Mouse (Mus musculus) gastrocnemius, postnatal 14 days (tissue): ENCODE data around the gene Adcy4. TPM values are rescaled to one million over a fixed set of nuclear protein-coding genes. Genes with fewer than 3 reads are reported as not detected.
"Not testable (repeated sequence)": the region's sequence is repeated elsewhere in the genome, so short reads cannot be mapped to it uniquely, and the experiment has no call there.

Experiments used
- DNase-seq: peaks from one replicate; pipeline ENCODE4 v3.0.0; 2021; ENCODE audit warnings: mixed read lengths
- intact Hi-C: fragments of 180-260 bp; cut with DNase I; formaldehyde crosslinking; loops from one replicate; pipeline ENCODE4 v1.15.1; 2025; ENCODE audit warnings: low total_unique reads
- total RNA-seq, 2 experiments: library from RNA; stranded (reverse); gene quantifications; 2 replicates each; pipeline ENCODE4 v1.2.3; 2021

Adcy4 gene
- total RNA-seq, 2 experiments from 2014 or later, result 7.1 to 8.6 TPM

DNA sequence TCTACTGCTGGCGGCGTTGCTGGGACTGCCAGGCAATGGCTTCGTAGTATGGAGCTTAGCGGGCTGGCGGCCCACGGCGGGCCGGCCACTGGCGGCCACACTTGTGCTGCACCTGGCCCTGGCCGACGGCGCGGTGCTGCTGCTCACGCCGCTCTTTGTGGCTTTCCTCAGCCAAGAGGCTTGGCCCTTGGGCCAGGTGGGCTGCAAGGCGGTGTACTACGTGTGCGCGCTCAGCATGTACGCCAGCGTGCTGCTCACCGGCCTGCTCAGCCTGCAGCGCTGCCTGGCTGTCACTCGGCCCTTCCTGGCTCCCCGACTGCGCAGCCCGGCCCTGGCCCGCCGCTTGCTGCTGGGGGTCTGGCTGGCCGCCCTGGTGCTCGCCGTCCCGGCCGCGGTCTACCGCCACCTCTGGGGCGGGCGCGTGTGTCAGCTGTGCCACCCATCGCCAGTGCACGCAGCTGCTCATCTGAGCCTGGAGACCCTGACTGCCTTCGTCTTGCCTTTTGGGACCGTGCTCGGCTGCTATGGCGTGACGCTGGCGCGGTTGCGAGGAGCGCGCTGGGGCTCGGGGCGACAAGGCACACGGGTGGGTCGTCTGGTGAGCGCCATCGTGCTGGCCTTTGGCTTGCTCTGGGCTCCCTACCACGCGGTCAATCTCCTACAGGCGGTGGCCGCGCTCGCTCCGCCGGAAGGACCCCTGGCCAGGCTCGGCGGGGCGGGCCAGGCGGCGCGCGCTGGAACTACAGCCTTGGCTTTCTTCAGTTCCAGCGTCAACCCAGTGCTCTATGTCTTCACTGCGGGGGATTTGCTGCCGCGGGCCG lies 21.7 kb downstream of the Adcy4 start:
- intact Hi-C loops, result no loop called here
- peak; percentile 71 for DNase-seq

DNA sequence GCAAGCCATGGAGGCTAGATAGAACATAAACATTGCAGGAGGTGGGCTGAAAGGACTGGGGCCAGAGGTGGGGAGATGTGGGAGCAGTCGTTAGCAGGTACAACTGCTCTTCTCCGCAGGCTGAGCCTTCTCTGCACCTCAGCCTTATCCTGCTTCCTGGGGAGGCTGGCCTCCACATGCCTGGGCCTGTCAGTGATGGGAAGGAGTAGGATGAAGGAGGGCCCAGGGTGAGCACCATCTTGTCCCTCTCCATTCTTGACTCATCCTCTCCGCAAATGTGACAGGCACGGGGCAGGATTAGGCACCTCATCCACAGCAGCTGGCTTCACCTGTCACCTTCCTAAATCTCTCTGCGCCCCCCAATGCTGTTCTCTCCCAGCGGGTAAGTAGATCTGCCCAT lies 22.7 kb downstream of the Adcy4 start, which contains the start of gene Ltb4r2:
Ltb4r2 (plus strand) TSS at position 266 of the 400 bp plus-strand sequence.
- DNase-seq, result no peak
- intact Hi-C loops, result no loop called here

DNA sequence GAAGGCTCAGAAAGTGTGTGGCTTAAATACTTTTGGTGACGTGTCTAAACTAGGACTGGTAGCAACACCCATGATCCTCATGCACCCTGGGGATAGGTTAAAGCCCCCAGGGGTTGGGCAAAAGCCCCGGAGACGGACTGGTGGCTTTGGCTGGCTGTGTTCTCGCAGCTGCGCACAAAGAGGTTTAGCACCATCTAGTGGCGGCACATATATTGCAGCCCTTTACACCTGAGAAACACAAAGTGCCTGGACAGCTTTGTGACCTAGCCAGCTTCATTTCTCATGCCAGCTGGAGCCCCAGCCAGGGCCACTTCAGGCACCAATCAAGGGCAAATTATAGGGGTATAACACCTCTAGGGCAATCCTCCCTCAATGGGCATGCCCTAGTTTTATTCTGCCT lies 23.7 kb downstream of the Adcy4 start:
- intact Hi-C loops, result not testable (repeated sequence)
- peak; percentile 77 for DNase-seq

DNA sequence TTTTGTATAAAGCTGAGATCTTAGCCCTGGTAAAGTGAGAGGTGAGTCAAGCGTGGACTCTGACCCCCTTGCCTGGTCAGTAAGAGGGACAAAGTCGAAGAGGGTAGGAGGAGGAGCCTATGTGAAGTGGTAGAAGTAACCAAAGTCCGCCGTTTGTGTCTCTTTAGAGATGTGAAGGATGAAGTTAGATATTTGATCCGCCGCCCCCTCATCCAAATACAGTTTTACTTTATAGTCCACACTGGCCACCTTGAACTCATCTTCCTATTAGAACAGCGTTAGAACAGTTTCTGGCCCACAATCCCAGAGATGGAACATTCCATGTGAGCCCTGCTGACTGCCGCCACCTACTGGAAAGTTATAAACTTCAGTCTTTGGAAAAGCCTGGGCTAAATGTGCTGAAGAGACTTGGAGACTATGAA lies 25.5 kb downstream of the Adcy4 start, which contains the start of gene Cideb:
Cideb (minus strand) TSS at position 96 of the 422 bp plus-strand sequence.
- intact Hi-C loops, result no loop called here
- DNase-seq, result no peak

DNA sequence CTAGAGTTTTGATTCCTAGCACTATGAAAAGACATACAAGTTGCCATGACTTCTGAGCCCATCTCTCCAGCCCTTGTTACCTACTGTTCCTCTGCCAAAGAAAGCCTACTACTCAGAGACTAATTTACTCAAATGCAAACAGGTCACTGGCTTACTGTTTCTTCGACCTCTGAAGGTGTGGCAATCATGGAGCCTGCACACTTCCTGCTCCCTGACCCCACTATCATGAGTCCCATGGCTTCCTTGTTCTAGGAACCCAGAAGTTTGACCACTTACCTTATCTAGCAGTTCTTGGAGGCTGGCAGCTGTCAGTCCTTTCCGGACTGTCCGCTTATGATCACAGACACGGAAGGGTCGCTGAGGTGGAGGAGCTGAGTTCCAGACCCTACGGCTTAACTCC lies 26.3 kb downstream of the Adcy4 start:
- intact Hi-C loops, result no loop called here
- DNase-seq, result no peak

DNA sequence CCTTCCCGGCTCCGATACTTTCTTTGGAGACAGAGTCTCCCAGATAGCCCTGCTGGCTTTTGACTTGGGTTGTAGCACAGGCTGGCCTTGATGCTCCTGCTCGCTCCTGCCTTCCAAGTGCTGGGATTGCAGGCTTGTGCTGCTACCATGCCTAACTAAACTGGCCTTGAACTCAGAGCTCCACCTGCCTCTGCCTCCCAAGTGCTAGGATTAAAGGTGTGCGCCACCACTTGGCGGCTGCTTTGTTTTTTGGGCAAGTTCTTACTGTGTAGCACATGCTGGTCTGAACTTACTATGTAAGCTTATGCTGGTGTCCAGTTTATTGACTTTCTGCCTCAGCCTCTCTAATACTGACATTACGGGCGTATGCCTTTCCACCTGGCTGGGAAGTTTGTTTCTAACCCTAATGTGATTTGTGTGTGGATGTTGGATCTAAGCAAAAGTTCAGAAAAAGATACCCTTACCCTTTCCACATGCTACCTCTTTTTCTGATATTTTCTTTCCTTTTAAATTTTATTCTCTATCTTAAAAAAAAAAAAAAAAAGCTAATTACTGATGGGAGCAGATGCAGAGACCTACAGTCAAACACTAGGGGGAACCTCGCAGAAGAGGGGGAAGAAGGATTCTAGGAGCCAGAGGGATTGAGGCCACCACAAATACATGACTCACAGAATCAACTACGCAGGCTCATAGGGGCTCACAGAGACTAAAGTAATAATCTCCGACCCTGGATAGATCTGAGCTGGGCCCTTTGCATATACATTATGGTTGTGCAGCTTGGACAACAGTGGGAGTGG lies 36.6 kb downstream of the Adcy4 start:
- intact Hi-C loops, result loop anchor here (10.0 kb wide), 1 partner anchor 252 kb away; the partner anchor contains the start of gene Carmil3

DNA sequence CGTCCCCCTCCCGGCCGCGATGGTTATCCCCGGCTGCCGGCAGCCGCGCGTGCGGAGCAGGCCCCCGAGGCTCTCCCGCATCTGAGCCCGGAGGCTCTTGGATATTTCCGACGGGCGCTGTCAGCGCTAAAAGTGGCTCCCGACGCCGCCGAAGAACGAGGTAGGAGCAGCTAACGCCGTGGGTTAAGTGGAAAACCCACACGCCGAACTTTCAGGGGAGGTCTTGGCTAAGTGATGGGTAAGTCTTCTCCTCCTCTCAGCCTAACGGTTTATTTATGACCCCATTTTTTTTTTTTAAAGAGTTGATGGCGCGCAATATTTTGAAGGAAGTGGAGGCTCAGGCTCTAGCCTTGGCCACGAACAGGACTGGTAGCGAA lies 38.0 kb downstream of the Adcy4 start:
- intact Hi-C loops, result loop anchor here (10.0 kb wide), 1 partner anchor 251 kb away; the partner anchor contains the start of gene Carmil3
- no peak for DNase-seq

More for the DNA sequence above, 36.6 kb downstream of the Adcy4 start:
- DNase-seq, result no peak

DNA sequence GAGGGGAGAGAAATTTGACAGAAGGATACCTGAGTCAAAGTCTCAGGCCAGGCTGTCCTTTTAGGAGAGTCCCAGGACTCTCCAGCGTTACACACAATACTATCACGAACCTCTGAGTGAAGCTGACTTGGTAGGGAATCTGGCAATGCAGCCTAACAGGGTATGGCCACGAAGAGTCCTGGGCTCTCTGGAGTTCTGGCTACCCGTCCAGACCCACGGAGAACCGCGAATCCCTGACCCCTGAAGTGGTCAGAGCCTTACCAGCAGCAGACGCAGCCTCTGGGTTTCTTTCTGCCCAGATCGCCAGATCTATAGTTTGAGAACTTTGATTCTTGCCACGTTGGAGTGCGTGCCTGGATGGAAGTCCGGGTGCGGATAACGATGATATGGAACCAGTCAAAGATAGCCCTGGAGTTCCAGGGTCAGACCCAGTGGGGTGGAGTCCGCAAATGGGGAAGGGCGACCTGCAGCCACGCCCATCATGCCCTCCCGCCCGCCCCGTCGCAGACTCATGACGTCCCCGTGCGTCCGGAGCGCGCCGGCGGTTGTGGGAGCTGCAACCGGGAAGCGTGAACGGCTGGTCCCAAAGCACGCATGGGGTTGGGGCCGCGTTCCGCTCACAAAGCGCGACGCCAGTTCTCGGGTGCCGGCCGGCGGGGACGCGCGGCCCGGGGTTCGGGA lies 38.6 kb downstream of the Adcy4 start, which contains the start of the genes Dhrs1 and Nop9:
Dhrs1 (minus strand) TSS at position 511 of the 681 bp plus-strand sequence.
Nop9 (plus strand) TSS at position 514 of the 681 bp plus-strand sequence.
- intact Hi-C loops, result loop anchor here (10.0 kb wide), 1 partner anchor 251 kb away; the partner anchor contains the start of gene Carmil3
- DNase-seq, result peak; percentile 89

DNA sequence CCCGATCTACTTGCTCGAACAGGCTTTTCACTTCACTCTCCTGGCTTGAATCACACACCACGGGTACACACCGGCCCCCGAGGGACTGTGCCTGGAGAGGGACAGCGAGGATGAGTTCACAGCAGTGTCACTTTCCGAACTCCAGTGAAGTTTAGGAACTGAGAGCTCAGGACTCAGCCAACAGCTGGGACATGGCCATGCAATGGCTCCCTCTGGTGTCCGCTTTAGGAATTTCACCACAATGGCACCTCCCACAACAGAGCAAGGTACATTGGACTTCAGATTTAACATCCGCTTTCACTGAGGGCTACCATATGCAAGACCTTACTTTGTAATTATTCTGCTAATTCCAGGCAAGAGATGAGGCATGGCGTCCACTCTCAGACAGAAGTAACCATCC lies 40.2 kb downstream of the Adcy4 start:
- intact Hi-C loops, result loop anchor here (5.0 to 10.0 kb wide), 2 partner anchors 61 to 249 kb away; partner anchors contain the start of genes Carmil3 and Tinf2
- peak; percentile 80 for DNase-seq

DNA sequence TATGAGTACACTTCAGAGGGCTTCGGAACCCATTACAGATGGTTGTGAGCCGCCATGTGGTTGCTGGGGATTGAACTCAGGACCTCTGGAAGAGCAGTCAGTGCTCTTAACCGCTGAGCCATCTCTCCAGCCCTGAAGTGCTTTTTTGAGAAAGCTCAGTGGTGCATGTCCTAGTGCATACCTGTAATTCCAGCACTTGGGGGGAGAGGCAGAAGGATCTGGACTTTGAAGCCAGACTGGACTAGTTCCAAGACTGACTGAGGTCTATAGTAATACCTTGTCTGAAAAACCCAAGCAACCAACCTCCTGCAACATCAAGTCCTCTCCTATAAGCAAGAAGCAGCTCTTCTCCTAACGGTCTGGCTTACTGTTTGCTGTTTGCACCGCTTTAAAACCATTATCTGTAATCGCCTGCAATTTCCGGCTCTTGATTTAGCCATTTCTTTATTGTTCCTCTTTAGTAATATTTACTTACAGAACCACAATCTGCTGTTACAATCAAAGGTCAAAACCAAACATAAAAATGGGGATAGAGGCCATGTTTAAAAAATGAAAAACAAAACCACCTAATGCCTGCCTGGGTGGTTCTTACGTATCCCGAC lies 46.7 kb downstream of the Adcy4 start:
- intact Hi-C loops, result no loop called here
- DNase-seq, result no peak

DNA sequence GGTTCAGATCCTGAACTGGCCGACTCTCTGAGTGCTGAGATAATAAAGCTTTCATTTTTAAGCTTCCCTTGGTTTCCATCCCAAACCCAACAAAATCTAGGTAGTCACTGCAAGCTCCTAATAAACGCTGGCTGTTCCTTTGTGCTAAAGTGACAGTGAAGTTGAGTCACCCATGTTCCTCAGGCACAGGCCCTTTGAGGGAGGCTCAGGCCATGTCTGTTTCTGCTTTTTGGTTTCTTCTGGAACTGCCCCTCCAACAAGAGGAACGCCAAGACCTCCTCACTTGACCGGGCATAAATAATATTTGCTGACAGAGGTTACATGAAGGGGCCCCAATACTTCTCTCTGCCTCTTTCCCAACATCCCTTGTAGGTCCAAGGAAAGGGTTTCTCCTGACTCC lies 48.1 kb downstream of the Adcy4 start:
- intact Hi-C loops, result no loop called here
- no peak for DNase-seq

DNA sequence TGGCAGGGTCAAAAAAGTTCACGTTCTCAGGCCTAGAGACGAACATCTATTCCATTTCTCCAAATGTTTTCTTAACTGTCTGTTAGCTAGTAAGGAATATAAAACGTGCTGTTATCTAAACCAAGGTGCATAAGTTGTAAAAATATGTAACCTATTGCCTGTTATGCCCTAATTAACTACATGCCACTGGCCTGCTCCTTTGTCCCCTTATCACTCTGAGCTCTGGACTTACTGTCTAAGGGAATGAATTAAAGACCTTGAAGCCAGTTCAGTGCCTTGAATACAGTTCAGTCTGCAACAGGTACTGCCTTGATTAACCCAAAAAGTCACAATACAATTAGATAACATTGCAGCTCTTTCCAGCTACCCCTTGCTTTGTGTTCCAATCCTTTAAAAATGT lies 48.6 kb downstream of the Adcy4 start:
- intact Hi-C loops, result no loop called here
- DNase-seq, result no peak

DNA sequence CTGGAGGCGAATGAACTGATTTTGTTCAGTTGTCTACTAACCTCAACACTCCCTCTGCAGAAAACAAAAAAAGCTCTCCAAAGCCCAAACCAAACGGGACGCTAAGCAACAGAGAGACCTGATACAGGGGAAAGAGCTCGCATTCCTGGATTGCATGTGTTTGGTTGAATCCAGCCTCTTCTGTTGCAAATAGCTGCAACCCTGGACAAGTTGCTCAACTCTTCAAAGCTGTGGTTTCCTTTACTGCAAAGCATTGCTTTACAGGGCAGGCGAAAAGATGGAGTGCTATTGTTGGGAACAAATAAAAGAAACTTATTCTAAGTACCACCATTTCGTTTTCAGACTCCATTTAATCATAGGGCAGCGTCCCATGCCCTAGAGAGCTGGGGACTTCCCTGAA lies 49.0 kb downstream of the Adcy4 start:
- intact Hi-C loops, result no loop called here
- DNase-seq, result no peak

DNA sequence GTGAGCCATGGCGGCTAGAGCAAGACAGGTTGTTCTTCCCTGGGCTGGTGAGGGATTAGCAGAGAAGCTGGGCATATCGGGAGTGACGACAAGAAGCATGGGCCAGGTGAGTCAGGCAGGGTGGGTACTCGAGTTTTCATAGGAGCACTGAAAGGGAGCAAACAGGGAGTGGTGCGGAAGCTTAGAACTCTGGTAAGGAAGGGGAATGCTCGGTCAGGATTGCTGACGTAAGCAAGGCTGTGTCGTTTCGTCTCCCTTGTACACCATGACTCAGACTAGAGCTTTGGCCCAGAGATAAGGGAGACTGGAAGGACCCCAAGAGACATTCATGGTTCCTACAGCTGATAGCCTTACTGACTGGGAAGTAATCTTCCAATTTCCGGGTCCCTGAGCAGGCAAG lies 50.0 kb downstream of the Adcy4 start:
- DNase-seq, result no peak
- intact Hi-C loops, result no loop called here

DNA sequence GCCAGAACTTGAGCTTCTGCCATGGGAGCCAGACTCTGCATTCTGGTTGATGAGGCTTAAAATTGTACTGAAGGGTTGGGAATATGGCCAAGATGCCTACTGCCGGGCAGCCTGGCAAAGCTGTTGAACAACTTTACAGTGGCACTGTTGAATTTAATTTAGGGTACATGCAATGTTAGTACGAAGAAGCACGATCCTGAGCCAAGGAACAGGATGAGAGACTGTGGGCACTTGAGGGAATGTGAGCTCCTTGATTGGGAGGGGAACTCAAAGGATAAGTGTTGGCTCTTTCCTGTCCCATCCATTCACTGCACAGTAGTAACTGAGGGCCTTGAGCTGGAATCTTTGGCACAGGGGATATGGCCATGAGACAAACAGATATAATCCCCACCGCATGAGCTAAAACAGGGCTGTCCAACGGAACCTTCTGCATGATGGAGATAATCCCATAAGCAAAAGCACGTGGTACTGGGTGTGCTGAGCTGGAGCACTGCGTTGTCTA lies 53.3 kb downstream of the Adcy4 start:
- DNase-seq, result no peak
- intact Hi-C loops, result no loop called here

DNA sequence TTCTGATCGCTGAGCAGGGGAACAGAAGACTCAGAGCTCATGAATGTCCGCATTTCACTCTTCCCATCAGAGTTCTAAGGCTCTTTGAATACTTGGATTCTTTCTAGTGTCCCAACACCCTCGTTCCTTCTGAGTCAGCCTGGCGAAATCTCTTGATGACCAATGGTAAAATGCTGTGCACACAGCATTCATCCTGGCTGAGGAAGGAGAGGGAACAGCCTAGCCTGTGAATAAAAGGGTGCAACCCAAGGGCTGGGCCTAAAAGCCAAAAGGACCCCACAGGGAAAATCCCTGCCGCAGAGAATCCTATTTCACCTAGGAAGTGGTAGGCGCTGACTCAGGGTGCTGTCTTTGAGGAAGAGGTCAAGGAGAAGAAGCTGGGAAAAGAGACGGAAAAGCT lies 53.8 kb downstream of the Adcy4 start:
- intact Hi-C loops, result no loop called here
- DNase-seq, result no peak

DNA sequence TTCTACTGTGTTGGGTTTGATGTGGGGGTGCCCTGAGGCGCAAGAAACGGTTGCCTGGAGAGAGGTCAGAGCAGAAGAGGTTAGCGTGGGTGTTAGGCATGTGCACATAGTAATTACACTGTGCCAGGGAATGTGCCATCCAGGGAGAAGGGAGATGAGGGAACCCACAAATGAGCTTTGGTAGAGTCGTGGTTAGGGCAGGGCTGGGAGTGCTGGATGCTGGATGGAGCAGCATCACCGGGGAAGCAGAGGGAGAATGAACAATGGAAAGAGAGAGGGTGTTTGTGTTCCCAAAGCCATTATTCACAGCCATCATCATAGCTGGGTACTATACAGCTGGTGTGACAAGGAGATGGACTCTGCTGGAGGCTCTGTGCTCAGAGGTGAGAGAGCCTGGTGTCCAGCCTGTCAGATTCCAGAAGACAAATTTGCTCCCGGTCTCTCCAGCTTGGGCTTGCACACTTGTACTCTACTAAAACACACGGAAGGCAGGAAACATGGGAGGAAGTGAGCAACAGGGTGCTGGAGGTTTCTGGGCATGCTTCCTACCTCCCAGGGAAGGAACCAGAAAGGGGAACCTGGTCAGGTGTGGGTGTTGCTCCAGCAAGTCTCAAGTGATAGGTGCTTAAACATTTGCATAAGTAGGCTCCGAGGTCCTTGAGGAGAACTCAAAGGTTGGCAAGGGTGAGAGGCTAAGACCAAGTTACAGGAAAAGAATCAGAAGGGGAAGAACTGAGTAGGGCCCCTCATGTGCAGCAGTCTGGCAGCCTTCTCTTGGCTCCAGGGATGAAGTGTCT lies 55.8 kb downstream of the Adcy4 start:
- intact Hi-C loops, result loop anchor here (5.0 kb wide), 1 partner anchor 36 kb away; no protein-coding TSS in a partner anchor
- DNase-seq, result no peak

DNA sequence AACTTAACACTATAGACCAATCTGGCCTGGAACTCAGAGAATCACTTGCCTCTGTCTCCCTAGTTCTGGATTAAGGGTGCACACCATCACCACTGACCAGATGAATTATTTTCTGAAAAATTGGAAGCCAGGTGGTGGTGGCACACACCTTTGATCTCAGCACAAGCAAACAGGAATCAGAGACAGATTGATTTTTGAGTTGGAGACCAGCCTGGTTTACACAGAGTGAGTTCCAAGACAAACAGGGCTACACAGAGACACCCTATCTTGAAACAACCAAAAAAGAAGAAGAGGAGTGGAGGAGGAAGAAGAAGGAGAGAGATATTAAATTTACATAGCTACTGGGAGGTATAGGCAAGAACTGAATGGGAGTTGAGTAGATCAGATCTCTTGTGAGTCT lies 57.6 kb downstream of the Adcy4 start:
- intact Hi-C loops, result loop anchor here (5.0 kb wide), 1 partner anchor 34 kb away; no protein-coding TSS in a partner anchor
- no peak for DNase-seq
